Mouse (Mus musculus) embryonic fibroblast, embryonic 13.5 days (primary cell): ENCODE measurements around the gene Cfb. TPM values are rescaled to one million over a fixed set of nuclear protein-coding genes. Genes with fewer than 3 reads are reported as not detected.

Experiments used
- H3K27ac ChIP-seq: 2 replicates; pipeline ENCODE4 v1.5.1; 2012; ENCODE audit warnings: low read length, control low read depth, inconsistent platforms; ENCODE audit not compliant: insufficient read depth
- H3K4me1 ChIP-seq: 2 replicates; pipeline ENCODE4 v1.6.1; 2011; ENCODE audit warnings: low read length; ENCODE audit not compliant: control insufficient read depth, insufficient read depth
- H3K4me3 ChIP-seq: 2 replicates; pipeline ENCODE4 v1.5.1; 2011; ENCODE audit warnings: mild to moderate bottlenecking, control low read depth, low read length; ENCODE audit not compliant: insufficient read depth
- CTCF ChIP-seq: IDR thresholded peaks from 2 replicates; pipeline ENCODE4 v1.5.1; 2011; ENCODE audit warnings: mild to moderate bottlenecking, control low read depth, low read length, moderate library complexity, borderline replicate concordance; ENCODE audit not compliant: insufficient read depth
- POLR2A ChIP-seq: IDR thresholded peaks from 2 replicates; pipeline ENCODE4 v1.6.1; 2011; ENCODE audit warnings: low read depth, mild to moderate bottlenecking, control low read depth, low read length, moderate library complexity
- polyA plus RNA-seq: library from polyadenylated mRNA; stranded (reverse); fragments of >200 nt; gene quantifications from 2 replicates; pipeline ENCODE4 v1.2.4, GENCODE M21; 2011; ENCODE audit warnings: low read depth; ENCODE audit not compliant: missing spikeins, insufficient read length

Cfb gene
- polyA plus RNA-seq, 1 experiment, result 0.26 TPM

DNA sequence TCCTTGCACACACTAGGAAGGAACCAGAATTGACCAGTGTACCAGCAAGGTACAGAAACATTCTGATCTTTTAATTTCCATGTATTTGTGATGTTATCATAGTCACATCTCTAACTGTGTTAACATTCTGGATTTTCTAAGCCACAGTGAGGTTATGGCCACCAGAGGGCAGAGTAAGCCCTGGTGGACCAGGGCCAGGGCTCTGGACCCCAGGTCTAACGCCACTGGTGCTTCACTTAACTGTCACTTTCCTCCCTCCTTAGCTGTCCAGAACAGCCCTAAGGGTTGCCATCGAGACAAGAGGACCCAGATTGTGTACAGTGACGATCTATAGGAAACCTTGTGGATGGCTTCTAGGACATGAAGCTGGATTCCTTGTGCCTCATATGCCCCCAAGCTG lies 6.5 kb downstream of the Cfb start:
- 0 out of 2 replicates have a peak, but pooled peaks cover 3% of the 10 kb centered on the region for H3K4me1 ChIP-seq
- TF ChIP-seq CTCF, result peak; percentile 62
- TF ChIP-seq POLR2A, result no peak
- H3K27ac ChIP-seq, result no peak overlapping the region
- H3K4me3 ChIP-seq, result no peak overlapping the region

DNA sequence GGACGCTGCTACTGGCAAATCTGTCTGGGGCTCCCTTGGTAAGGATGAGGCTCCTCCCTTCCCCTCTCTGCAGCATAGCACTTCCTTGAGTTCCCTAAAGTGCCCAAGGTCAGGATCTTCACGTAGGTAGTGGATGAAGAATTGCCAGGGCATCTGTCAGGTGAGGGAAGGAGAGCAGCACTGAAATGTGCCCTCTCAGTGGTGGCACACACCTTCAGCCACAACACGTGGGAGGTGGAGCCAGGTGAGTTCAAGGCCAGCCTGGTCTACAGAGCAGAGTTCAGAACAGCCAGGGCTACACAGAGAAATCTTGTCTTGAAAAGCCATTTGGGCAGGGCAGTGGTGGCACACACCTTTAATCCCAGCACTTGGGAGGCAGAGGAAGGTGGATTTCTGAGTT lies 7.6 kb downstream of the Cfb start:
- Histone ChIP-seq H3K4me3 (no peak overlapping the region), H3K4me1 (0 out of 2 replicates have a peak, but pooled peaks cover 3% of the 10 kb centered on the region), H3K27ac (no peak overlapping the region)
- TF ChIP-seq CTCF, result no peak
- no peak for TF ChIP-seq POLR2A

DNA sequence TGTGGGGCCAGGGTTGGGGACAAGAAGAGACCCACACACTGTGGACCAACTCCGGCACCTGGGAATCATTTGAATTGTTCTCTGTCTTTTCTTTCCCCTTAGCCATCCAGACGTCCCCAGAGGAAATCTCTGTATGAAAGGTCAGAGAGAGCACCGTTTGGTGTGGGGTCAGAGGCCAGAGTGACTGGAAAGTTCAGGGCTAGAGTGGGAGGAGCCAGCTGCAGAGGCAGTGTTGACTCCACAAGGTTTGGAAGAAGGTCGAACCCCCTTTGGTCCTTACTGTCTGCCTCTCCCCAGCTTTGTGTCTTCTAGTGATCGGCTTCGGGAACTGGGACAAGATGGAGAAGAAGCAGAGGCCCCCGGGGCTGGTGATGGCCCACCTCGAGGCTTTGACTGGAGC lies 8.8 kb downstream of the Cfb start:
- H3K4me3 ChIP-seq, result no peak overlapping the region
- no peak overlapping the region for H3K27ac ChIP-seq
- H3K4me1 ChIP-seq, result 0 out of 2 replicates have a peak, but pooled peaks cover 3% of the 10 kb centered on the region
- no peak for TF ChIP-seq POLR2A
- no peak for TF ChIP-seq CTCF

DNA sequence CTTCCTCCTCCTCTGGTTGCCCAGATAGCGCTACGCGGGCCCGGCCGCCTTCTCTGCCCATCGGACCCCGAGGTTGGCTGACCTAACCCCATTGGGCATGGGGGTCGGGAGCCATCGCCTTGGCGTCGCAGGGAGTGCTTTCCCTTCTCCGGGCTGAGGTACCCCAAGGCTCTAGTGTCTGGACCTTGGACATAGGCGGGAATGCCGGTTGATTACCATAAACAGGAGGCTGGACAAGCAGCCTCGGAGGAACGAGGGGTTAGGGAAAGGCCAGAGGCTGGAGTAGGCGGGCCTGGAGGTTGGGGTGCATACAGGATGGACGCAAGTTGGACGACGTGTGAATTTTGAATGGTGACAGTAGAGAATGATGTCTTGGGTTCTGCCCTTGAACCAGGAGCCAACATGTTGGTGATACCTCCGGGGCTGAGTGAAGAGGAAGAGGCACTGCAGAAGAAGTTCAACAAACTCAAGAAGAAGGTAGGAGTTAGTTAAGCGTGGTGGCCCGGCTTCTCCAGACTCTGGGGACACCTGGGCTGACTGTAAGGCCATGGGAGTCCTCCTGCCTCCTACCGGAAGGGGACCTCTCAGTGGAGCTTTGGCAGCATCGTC lies 11.7 kb downstream of the Cfb start:
- no peak overlapping the region for H3K27ac ChIP-seq

DNA sequence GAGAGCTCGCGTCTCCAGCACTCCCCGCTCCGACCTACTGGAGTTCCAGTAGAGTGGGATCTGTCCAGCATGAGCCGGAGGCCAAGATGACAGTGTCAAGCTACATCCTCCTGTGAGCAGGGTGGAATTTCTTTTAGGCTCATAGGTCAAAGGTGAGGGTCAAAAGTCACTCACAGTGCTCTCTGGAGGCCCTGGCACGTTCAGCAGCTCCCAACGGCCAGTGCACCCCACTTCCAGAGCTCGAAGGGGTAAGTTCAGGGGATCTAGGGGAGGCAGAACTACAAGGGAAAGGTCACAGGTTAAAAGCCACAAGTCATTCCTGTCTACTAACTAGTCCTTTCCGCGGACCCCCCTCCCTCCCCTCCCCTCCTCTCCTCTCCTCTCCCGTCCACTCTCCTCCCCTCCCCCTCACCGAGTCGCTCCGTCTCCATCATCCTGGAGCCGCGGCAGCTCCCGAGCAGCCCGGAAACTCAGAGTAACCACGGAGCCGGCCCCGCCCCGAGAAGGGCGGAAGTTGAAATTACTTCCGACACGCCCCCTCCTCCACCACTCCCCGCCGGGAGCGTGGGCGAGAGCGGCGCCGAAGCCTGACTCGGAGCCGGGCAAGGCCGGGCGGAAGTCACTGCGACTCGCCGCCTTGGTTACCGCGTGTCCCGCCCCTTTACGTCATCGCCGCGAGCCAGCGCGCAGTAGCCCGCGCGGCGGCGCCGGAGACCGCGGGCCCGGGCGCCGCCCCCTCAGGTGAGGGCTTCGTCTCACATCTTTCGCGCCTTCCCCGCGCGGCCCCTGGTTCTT lies 12.4 kb downstream of the Cfb start, which contains the start of the genes Skiv2l and Nelfe:
Skiv2l (minus strand) TSS at position 489 of the 795 bp plus-strand sequence.
Nelfe (plus strand) TSS at position 670 of the 795 bp plus-strand sequence.
- peak within 1 kb of the TSS; percentile 88 for H3K4me3 ChIP-seq
- no peak within 1 kb of the TSS for H3K27ac ChIP-seq
- 0 out of 2 replicates have a peak, but pooled peaks cover 3% of the 10 kb centered on the region for H3K4me1 ChIP-seq
- TF ChIP-seq POLR2A, result peak; percentile 64
- no peak for TF ChIP-seq CTCF

More for the DNA sequence above, 11.7 kb downstream of the Cfb start:
- H3K4me3 ChIP-seq, result peak overlapping the region; percentile 84
- 0 out of 2 replicates have a peak, but pooled peaks cover 3% of the 10 kb centered on the region for H3K4me1 ChIP-seq
- TF ChIP-seq POLR2A (no peak), CTCF (no peak)

DNA sequence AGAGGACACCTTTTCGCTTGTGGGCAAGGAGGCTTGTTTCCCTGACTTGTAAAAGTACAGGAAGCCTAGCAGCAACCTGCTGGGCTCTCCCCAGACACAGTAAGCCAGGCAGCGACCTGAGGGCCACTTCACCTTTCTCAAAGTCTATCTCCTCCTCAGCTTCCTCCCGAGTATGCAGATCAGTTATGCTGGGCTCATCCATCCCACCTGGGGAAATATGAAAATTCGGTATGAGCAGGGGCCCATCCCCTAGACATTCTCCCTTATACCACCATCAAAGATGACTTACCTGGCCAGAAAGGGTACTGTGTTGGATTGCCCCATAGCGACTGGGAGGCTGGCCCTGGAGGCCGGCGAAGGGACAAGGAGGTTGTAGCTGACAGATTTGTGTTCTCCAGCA lies 14.7 kb downstream of the Cfb start:
- TF ChIP-seq POLR2A (no peak), CTCF (no peak)

DNA sequence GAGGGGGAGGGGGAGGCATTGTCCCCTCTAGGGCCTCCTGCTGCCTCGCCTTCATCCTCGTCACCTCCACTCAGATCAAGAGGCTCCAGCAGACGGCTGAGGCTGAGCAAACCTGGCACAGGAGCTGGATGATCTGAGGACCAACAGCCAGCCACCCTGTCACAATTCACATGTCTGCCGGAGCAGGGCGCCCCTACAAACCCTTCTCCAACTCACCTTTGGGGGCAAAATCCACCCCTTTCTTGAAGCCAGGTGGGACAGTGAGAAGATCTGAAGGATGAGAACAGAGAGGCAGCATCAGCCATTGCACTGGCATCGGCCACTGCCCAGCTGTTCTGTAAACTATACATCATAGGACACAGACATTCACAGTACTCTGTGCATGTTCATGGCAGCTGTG lies 15.1 kb downstream of the Cfb start:
- Histone ChIP-seq H3K4me1 (0 out of 2 replicates have a peak, but pooled peaks cover 3% of the 10 kb centered on the region), H3K27ac (no peak overlapping the region), H3K4me3 (no peak overlapping the region)
- TF ChIP-seq CTCF, result no peak

More for the DNA sequence above, 14.7 kb downstream of the Cfb start:
- Histone ChIP-seq H3K27ac (no peak overlapping the region), H3K4me1 (0 out of 2 replicates have a peak, but pooled peaks cover 3% of the 10 kb centered on the region), H3K4me3 (no peak overlapping the region)

DNA sequence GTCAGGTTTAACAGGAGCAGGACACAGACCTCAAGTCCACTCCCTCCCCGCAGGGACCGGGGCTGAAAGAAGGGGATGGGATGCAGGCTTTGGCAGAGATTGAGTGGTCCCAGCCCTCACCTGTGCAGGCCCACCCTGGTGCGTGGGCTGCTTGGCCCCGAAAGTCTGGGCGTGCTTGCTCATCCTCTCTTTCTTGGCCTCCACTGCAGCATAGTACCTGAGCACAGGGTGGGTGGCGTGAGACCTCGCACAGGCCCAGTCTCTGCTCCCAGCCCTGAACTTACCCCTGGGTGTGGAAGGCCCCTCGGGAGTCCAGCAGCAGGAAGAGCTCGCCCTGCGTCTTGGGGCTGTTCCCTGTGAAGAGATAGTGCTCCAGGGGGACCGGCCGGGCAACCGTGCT lies 17.4 kb downstream of the Cfb start:
- TF ChIP-seq POLR2A (no peak), CTCF (no peak)
- Histone ChIP-seq H3K4me1 (no peaks in the 10 kb centered on the region), H3K27ac (no peak overlapping the region), H3K4me3 (no peak overlapping the region)

DNA sequence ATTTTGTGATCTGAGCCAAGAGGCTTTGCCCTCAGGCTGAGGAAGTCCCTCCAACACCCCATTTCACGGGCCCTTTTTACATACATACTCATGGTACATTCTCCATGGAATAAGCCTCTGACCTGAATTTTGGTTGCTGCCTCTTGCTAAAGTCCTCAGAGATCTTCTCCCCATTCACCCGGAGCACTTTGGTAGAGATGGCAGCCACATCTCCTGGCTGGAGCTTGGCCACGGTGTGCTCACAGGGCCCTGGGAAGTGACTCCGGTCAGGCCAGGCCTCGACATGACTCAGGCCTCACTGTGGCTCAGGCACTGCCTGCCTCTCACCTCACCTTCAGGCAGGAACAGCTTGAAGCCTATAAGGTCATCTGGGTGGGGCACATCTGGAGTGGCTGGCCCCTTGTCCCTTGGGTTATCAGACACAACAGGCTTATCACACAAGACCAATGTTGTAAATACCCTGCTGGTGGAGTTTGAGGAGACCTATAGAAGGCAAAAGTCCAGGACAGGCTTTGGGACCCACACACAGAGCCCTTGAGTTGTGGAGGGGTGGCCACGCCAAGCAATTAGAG lies 21.5 kb downstream of the Cfb start:
- Histone ChIP-seq H3K27ac (no peak overlapping the region), H3K4me1 (peaks cover 4% of the 10 kb centered on the region), H3K4me3 (no peak overlapping the region)
- TF ChIP-seq CTCF (no peak), POLR2A (no peak)

DNA sequence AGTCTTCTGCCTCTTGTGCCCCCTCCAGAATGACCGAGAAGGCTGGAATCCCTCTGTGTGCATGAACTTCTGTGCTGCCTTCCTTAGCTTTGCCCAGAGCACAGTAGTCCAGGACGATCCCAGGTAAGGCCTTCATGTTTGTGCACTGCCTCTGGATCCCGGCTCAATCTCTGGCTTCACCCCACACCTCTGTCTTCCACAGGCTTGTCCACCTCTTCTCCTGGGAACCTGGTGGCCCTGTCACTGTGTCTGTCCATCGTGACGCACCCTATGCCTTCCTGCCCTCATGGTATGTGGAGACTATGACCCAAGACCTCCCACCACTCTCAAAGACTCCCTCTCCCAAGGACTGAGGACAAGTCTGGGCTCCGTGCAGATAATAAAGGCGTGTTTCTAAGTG lies 23.5 kb downstream of the Cfb start:
- H3K4me1 ChIP-seq, result peaks cover 7% of the 10 kb centered on the region
- H3K27ac ChIP-seq, result no peak overlapping the region
- TF ChIP-seq CTCF, result no peak
- no peak for TF ChIP-seq POLR2A
- no peak overlapping the region for H3K4me3 ChIP-seq
